25 mouse cellular contexts compared by ENCODE assay signal in the genomic region with DNA sequence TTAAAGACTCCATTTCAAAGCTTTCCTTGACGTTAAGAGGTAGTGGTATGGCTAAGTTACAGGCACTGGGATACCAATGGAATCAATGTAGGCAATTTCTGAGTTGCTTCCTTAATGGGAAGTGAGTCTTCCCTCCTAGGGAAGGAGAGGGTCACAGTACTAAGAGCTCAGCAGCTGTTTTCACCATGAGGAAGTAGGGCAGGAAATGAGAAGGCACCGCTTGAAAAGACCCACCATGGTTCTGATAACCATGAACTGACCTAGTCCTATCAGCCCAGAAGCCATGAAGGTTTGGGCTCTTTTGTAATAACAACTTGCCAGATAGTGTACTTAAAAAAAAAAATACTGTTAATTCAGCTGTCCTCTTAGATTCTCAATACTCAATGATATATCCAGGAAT. TPM values are rescaled to one million over a fixed set of nuclear protein-coding genes. Genes with fewer than 3 reads are reported as not detected.
A peak's percentile ranks its signal among the peaks of the same experiment; 100 is the strongest.
DNase-seq lines count a peak whose midpoint lies in the region; ATAC-seq and TF ChIP-seq lines count a peak whose summit lies in the region.
"Had no signal": no experiment of that assay in that cellular context is flagged by ENCODE, and none has a peak within 500 bp of the region (broad histone marks: within the 10 kb centered on the region; RNA-seq: fewer than 3 reads in every experiment).

No protein-coding gene starts in this region.

- H3K9ac ChIP-seq in MEL (ENCODE audit: control insufficient read depth, low read depth, low read length, poor library complexity, severe bottlenecking) = no peak overlapping the region
- H3K9ac ChIP-seq: embryonic facial prominence, embryonic 12.5 days; embryonic facial prominence, embryonic 15.5 days; forebrain, postnatal 0 days; heart, embryonic 13.5 days; hindbrain, embryonic 12.5 days; hindbrain, embryonic 15.5 days had no signal

- intact Hi-C loops in gastrocnemius, postnatal 14 days (cut with DNase I; ENCODE audit: low total_unique reads) = no loop called here

- H3K9me3 ChIP-seq in MEL (replicated peaks; ENCODE audit: insufficient read depth, low read length) = no peaks in the 10 kb centered on the region
- H3K9me3 ChIP-seq: embryonic facial prominence, embryonic 12.5 days; embryonic facial prominence, embryonic 15.5 days; heart, embryonic 10.5 days; heart, embryonic 13.5 days; hindbrain, embryonic 12.5 days; hindbrain, embryonic 15.5 days had no signal

- ATAC-seq in granulocyte monocyte progenitor cell, adult 5-6 weeks (replicated peaks; ENCODE audit: poor library complexity, severe bottlenecking) = peak; percentile 97
- peak; percentile 81 for ATAC-seq in megakaryocyte, adult 5-6 weeks (ENCODE audit: poor library complexity, severe bottlenecking)
- ATAC-seq: forebrain, embryonic 14.5 days; forebrain, postnatal 0 days; Patski had no signal

- no peak overlapping the region for H3K4me3 ChIP-seq in MEL (ENCODE audit: control insufficient read depth in 1 of 2, insufficient read depth in 1 of 2, low read depth in 2 of 2, low read length in 2 of 2)
- H3K4me3 ChIP-seq: embryonic facial prominence, embryonic 12.5 days; embryonic facial prominence, embryonic 15.5 days; gastrocnemius, adult 2 months; heart, adult 2 months; heart, embryonic 10.5 days; heart, embryonic 13.5 days; hindbrain, embryonic 12.5 days; hindbrain, embryonic 15.5 days had no signal

- peak; percentile 58 for DNase-seq in MEL (ENCODE audit: low read depth, low spot score)
- DNase-seq in retina, embryonic 14.5 days (ENCODE audit: low spot score) = no peak
- DNase-seq in ovary, postnatal 14 days (ENCODE audit: low spot score) = no peak
- DNase-seq in gastrocnemius, postnatal 14 days = no peak
- DNase-seq: adrenal gland, postnatal 10 days; adrenal gland, postnatal 36 days; cerebellum, adult 18-20 months; cerebellum, adult 9-10 months; cerebellum, postnatal 14 days; forebrain, postnatal 0 days; gastrocnemius, adult 2 months; gastrocnemius, postnatal 25 days; heart, adult 2 months; heart, postnatal 14 days; heart, postnatal 4 days had no signal

- H3K27me3 ChIP-seq in MEL (ENCODE audit: control insufficient read depth in 1 of 2, insufficient read depth in 2 of 2, low read length in 2 of 2) = no peaks in the 10 kb centered on the region
- H3K27me3 ChIP-seq: embryonic facial prominence, embryonic 12.5 days; embryonic facial prominence, embryonic 15.5 days; heart, embryonic 13.5 days; hindbrain, embryonic 12.5 days; hindbrain, embryonic 15.5 days; Patski had no signal

- peak overlapping the region; percentile 52; the same call in 1 of the 2 replicates for H3K27ac ChIP-seq in MEL (ENCODE audit: control insufficient read depth, low read depth, low read length)
- H3K27ac ChIP-seq: embryonic facial prominence, embryonic 12.5 days; embryonic facial prominence, embryonic 15.5 days; gastrocnemius, adult 2 months; heart, adult 2 months; heart, embryonic 10.5 days; heart, embryonic 13.5 days; hindbrain, embryonic 12.5 days; hindbrain, embryonic 15.5 days had no signal

- no peak for TF ChIP-seq RAD21 in MEL (IDR thresholded peaks at IDR 0.05; ENCODE audit: low read depth, low read length)

- no peaks in the 10 kb centered on the region for H3K79me2 ChIP-seq in MEL (ENCODE audit: control insufficient read depth, insufficient read depth, low read length, poor library complexity)

- TF ChIP-seq CTCF in MEL (IDR thresholded peaks at IDR 0.05 in 2 of 3, conservative IDR thresholded peaks at IDR 0.05 in 1 of 3; ENCODE audit: control insufficient read depth in 1 of 3, insufficient read depth in 1 of 3, low read depth in 2 of 3, low read length in 3 of 3, poor library complexity in 1 of 3, severe bottlenecking in 1 of 3) = no peak

- TF ChIP-seq EP300 in MEL (IDR thresholded peaks at IDR 0.05; ENCODE audit: low read depth in 1 of 2, low read length in 2 of 2) = peak; percentile 59 to 71

- peaks cover 5 to 27% of the 10 kb centered on the region in 2 experiments; a peak in 3 of 4 replicates for H3K4me1 ChIP-seq in MEL (ENCODE audit: control insufficient read depth in 1 of 2, insufficient read depth in 2 of 2, low read length in 2 of 2)
- H3K4me1 ChIP-seq: embryonic facial prominence, embryonic 12.5 days; embryonic facial prominence, embryonic 15.5 days; heart, embryonic 13.5 days; hindbrain, embryonic 12.5 days had no signal

- no peak for TF ChIP-seq POLR2A in MEL (IDR thresholded peaks at IDR 0.05; ENCODE audit: control insufficient read depth in 1 of 2, insufficient read depth in 1 of 2, low read depth in 1 of 2, low read length in 2 of 2, poor library complexity in 1 of 2)

- H3K36me3 ChIP-seq in MEL (ENCODE audit: control insufficient read depth in 1 of 2, insufficient read depth in 2 of 2, low read length in 2 of 2) = peaks cover 0 to 25% of the 10 kb centered on the region in 2 experiments; a peak in 2 of 4 replicates
- H3K36me3 ChIP-seq: embryonic facial prominence, embryonic 12.5 days; embryonic facial prominence, embryonic 15.5 days; heart, embryonic 10.5 days; heart, embryonic 13.5 days; hindbrain, embryonic 12.5 days; hindbrain, embryonic 15.5 days had no signal

TF ChIP-seq in MEL, 35 proteins besides CTCF, POLR2A, EP300 and RAD21:
- TF ChIP-seq TAL1 (IDR thresholded peaks at IDR 0.05; ENCODE audit: low read length) (peak; percentile 16; the same call in 1 of the 2 replicates), TCF12 (IDR thresholded peaks at IDR 0.05; ENCODE audit: low read depth, low read length) (peak; percentile 42; the same call in 1 of the 2 replicates), RCOR1 (IDR thresholded peaks at IDR 0.05; ENCODE audit: low read depth, low read length) (no peak), MEF2A (IDR thresholded peaks at IDR 0.05; ENCODE audit: extremely low read depth, insufficient replicate concordance, low read depth, low read length, poor library complexity, severe bottlenecking) (no peak), UBTF (IDR thresholded peaks at IDR 0.05; ENCODE audit: borderline replicate concordance, insufficient read depth, low read depth, low read length) (no peak), MAZ (IDR thresholded peaks at IDR 0.05; ENCODE audit: low read depth, low read length) (no peak), CHD2 (IDR thresholded peaks at IDR 0.05; ENCODE audit: low read length) (no peak), SMC3 (IDR thresholded peaks at IDR 0.05; ENCODE audit: low read depth, low read length) (no peak), E2F4 (IDR thresholded peaks at IDR 0.05; ENCODE audit: borderline replicate concordance, low read depth, low read length) (no peak), ELF1 (IDR thresholded peaks at IDR 0.05; ENCODE audit: low read depth, low read length) (no peak), TBP (IDR thresholded peaks at IDR 0.05; ENCODE audit: low read depth, low read length) (no peak), HCFC1 (IDR thresholded peaks at IDR 0.05; ENCODE audit: low read depth, low read length) (no peak), ZKSCAN1 (IDR thresholded peaks at IDR 0.05; ENCODE audit: low read depth, low read length) (no peak), NELFE (IDR thresholded peaks at IDR 0.05; ENCODE audit: low read depth, low read length) (0 out of 2 replicates have a peak, but pooled peaks have one; percentile 28), POLR2AphosphoS2 (IDR thresholded peaks at IDR 0.05; ENCODE audit: low read length) (no peak), POLR2AphosphoS5 (IDR thresholded peaks at IDR 0.05; ENCODE audit: borderline replicate concordance, low read depth, low read length) (no peak), MAFK (IDR thresholded peaks at IDR 0.05; ENCODE audit: borderline replicate concordance, low read depth, low read length) (no peak), MAX (IDR thresholded peaks at IDR 0.05; ENCODE audit: low read length) (no peak), BHLHE40 (IDR thresholded peaks at IDR 0.05; ENCODE audit: borderline replicate concordance, low read depth, low read length) (no peak), SIN3A (IDR thresholded peaks at IDR 0.05; ENCODE audit: low read length) (peak; percentile 29; the same call in 1 of the 2 replicates), KAT2A (conservative IDR thresholded peaks at IDR 0.05; ENCODE audit: low read depth, low read length) (no peak), ETS1 (IDR thresholded peaks at IDR 0.05; ENCODE audit: low read depth, low read length) (peak; percentile 38; the same call in 1 of the 2 replicates), ZNF384 (IDR thresholded peaks at IDR 0.05; ENCODE audit: low read depth, low read length) (peak; percentile 44), GATA1 (IDR thresholded peaks at IDR 0.05; ENCODE audit: low read depth, low read length) (0 out of 2 replicates have a peak, but pooled peaks have one; percentile 54), MYB (IDR thresholded peaks at IDR 0.05; ENCODE audit: low read depth, low read length) (0 out of 2 replicates have a peak, but pooled peaks have one; percentile 9)

RNA-seq across cellular contexts. Expression of a gene that starts 20.6 kb away (rescaled TPM):
- total RNA-seq in MEL (2012; rRNA removed) = not detected in 2 replicates
- polyA plus RNA-seq in MEL (2012; ENCODE audit: insufficient read depth in 1 of 2, insufficient read length in 2 of 2, low read depth in 1 of 2, low replicate concordance in 2 of 2, missing spikeins in 1 of 2) = not detected
- total RNA-seq in granulocyte monocyte progenitor cell, adult 5-6 weeks (2014; fragmentation: Nextera tagmentation) = 0.79 TPM in 1 of 2 replicates, not detected in the other
- 0.73 and 1.4 TPM in 2 replicates for total RNA-seq in granulocyte monocyte progenitor cell, adult 5-6 weeks (2017)
- 1.2 and 2.3 TPM in 2 replicates for total RNA-seq in megakaryocyte, adult 5-6 weeks (2015)
- 0.45 and 1.4 TPM in 2 replicates for total RNA-seq in megakaryocyte, adult 5-6 weeks (2017)
- 1 to 10 TPM in 1 of 2 experiments, under 1 TPM in 1; 0.55 to 1.0 TPM for total RNA-seq in gastrocnemius, postnatal 14 days (2021)
